Mouse (Mus musculus) cerebral cortex, adult 2 months (tissue): ENCODE data around the gene Pter.

Source experiments
- WGBS: fragments of 180-500 bp; shearing (Covaris S2); methylation state at CpG from one replicate; pipeline ENCODE4 v1.1.7; 2018; 5-methylcytosine and 5-hydroxymethylcytosine counted together

Pter gene

DNA sequence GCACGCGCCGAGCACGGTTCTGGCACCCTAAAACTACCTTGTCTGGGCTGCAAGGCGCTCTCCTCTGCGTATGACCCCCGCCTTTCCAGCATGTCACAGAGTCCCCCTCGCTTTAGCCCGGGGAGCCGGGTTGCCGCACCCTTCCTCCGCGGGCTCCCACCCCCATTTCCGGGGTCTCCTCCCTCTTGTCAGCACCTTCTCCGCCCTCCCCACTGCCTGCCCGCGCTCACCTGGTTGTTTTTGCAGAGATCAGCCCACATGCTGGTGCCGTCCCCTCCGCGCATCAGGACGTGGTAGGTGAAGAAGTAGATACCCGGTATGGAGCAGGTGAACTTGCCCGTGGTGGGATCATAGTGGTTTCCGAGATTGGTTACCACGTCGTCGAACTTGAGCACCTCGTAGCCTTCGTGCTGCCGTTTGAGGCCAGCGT, 86.2 kb downstream of the Pter start:
- WGBS, result 3% methylated on average over 31 of the region's 31 CpGs

- under 1% methylated on average over 73 of the region's 75 CpGs for WGBS
Measured at GRCm38 (mm10) chr2:13010460-13011341, 86.9 kb downstream of the Pter start.

DNA sequence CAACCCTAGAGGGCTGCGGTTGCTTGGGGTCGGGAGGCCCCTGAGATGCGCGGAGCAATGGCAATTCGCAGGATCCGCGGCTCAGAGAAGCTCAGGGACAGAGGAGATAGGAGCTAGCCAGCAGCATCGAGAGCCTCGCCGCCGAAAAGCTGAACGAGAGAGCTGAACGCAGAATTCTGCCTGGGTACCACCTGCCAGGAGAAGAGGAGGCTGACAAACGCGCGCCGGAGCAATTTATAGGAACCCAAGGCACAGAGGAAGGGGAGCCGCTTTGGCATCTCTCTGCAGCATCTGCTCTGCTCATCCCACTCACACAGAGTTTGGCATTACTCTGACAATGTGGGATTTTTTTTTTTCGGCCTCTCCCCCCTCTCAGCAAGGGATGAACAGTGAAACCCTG, 87.6 kb downstream of the Pter start, which contains the start of gene C1ql3:
Gene C1ql3, minus strand, starts transcription at position 335 of the 400 bp plus-strand sequence.
- under 1% methylated on average over 19 of the region's 19 CpGs for WGBS

- 62% methylated on average over 3 of the region's 3 CpGs for WGBS
Measured at GRCm38 (mm10) chr2:13011973-13012372, 88.1 kb downstream of the Pter start.

- 73% methylated on average over 5 of the region's 5 CpGs for WGBS
Measured at GRCm38 (mm10) chr2:13018382-13018781, 94.5 kb downstream of the Pter start.

DNA sequence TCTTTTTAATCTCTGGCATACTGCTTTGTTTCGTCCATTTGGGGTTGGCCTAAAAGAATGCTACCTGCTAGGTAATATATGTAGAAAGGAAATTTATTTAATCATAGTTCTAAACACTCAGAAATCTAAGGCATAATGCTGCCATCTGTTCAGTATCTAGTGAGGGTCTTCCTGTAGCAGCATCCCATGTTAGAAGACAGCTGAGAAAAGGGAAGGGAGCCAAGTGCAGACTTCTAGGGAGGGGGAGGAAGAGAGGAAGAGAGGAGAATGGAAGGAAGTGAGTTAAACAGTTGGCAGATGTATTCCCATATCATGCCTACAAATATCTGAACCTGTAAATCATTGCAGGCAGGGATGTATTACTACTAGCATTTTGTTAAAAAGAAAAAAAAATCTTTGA, 95.0 kb downstream of the Pter start:
- WGBS, result 89% methylated on average over 1 of the region's 1 CpGs

GRCm38 (mm10) chr2:13038772-13039171, 114.9 kb downstream of the Pter start:
- 36% methylated on average over 3 of the region's 3 CpGs for WGBS

DNA sequence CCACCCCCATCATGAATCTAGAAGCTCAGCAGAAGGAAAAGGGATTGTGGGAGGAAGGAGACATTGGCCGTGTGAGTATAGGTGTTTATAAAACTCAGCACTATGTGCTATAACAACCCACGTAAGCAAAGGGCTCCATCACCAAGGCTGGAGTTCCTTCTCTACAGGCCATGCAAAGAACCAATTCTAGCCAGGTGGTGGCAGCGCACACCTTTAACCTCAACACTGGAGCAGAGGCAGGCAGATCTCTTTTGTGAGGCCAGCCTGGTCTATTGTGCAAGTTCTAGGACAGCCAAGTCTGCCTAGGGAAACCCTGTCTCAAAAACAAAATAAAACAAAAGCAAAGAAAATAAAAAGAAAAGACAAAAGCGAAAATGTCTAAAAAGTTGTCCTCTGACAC, 115.9 kb downstream of the Pter start:
- WGBS, result 85% methylated on average over 4 of the region's 4 CpGs

GRCm38 (mm10) chr2:13044555-13044954, 120.7 kb downstream of the Pter start:
- WGBS, result 98% methylated on average over 4 of the region's 4 CpGs

DNA sequence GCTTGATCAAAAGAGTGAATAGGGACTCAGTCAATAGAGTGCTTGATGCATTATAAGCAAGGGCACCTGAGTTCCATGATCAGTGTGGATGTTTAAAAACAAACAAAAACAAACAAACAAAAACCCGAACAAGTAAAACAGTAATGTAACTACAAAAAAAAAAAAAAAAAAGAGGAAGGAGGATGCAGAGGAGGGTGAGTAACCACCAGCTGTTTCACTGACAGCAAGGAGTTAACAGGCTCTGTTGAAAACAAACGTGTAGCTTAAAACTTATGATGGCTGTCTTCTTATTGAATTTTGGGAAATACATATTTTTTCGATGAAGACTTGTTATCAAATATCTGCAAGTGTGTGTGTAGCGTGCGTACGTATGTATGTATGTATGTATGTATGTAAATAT, 124.8 kb downstream of the Pter start:
- 90% methylated on average over 6 of the region's 6 CpGs for WGBS
